Mouse (Mus musculus): ENCODE measurements around the gene Fanci. TPM values are rescaled to one million over a fixed set of nuclear protein-coding genes. Genes with fewer than 3 reads are reported as not detected.

The Fanci gene
- polyA plus RNA-seq, 1 experiment: 0.34 TPM

- H3K27me3 ChIP-seq (ENCODE audit: control insufficient read depth, insufficient read depth, low read length): no peaks in the 10 kb centered on the region
- H3K4me1 ChIP-seq (ENCODE audit: control insufficient read depth, insufficient read depth, low read length): no peaks in the 10 kb centered on the region
- H3K27ac ChIP-seq (ENCODE audit: insufficient read depth, low read length): no peak overlapping the region
- no peak for DNase-seq
- TF ChIP-seq CTCF (IDR thresholded peaks at IDR 0.05; ENCODE audit: borderline replicate concordance, insufficient read depth, low read depth, low read length) (no peak), POLR2A (IDR thresholded peaks at IDR 0.05; ENCODE audit: borderline replicate concordance, insufficient read depth, low read length) (no peak)
- no peak overlapping the region for H3K4me3 ChIP-seq (replicated peaks; ENCODE audit: insufficient read depth, low read depth, low read length)
These were observed 17.7 kb upstream of the Fanci start for GRCm38 (mm10) chr7:79374017-79374416.

DNA sequence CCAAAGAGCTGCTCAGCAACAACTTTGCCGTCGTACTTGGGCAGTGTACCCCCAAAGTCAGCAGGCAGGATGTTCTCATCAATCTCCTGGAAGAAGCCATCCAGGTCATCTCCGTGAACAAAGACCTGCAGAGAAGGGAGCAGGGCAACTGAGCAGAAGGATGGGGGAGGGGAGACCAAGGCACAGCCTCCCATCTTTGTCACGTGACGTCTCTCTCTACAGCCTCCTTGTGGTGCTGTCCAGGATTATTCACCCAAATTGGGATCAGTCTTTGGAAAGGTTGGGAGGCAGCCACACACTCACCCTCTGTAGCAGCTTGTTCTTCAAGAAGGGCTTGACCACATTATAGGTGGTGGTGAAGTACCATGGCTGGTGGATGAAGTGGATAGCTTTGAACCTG, 16.1 kb upstream of the Fanci start:
- DNase-seq: no peak
- 76% methylated on average over 5 of the region's 5 CpGs for WGBS
- Histone ChIP-seq H3K4me1 (ENCODE audit: control insufficient read depth, insufficient read depth, low read length) (no peaks in the 10 kb centered on the region), H3K4me3 (replicated peaks; ENCODE audit: insufficient read depth, low read depth, low read length) (no peak overlapping the region), H3K27me3 (ENCODE audit: control insufficient read depth, insufficient read depth, low read length) (no peaks in the 10 kb centered on the region), H3K27ac (ENCODE audit: insufficient read depth, low read length) (no peak overlapping the region)
- TF ChIP-seq POLR2A (IDR thresholded peaks at IDR 0.05; ENCODE audit: borderline replicate concordance, insufficient read depth, low read length) (no peak), CTCF (IDR thresholded peaks at IDR 0.05; ENCODE audit: borderline replicate concordance, insufficient read depth, low read depth, low read length) (no peak)

- Histone ChIP-seq H3K27ac (ENCODE audit: insufficient read depth, low read length) (no peak overlapping the region), H3K4me3 (replicated peaks; ENCODE audit: insufficient read depth, low read depth, low read length) (no peak overlapping the region), H3K4me1 (ENCODE audit: control insufficient read depth, insufficient read depth, low read length) (no peaks in the 10 kb centered on the region), H3K27me3 (ENCODE audit: control insufficient read depth, insufficient read depth, low read length) (no peaks in the 10 kb centered on the region)
- TF ChIP-seq CTCF (IDR thresholded peaks at IDR 0.05; ENCODE audit: borderline replicate concordance, insufficient read depth, low read depth, low read length): no peak
- no peak for TF ChIP-seq POLR2A (IDR thresholded peaks at IDR 0.05; ENCODE audit: borderline replicate concordance, insufficient read depth, low read length)
- WGBS: 87% methylated on average over 10 of the region's 10 CpGs
- DNase-seq: no peak
These were observed 15.0 kb upstream of the Fanci start for GRCm38 (mm10) chr7:79376516-79377275.

DNA sequence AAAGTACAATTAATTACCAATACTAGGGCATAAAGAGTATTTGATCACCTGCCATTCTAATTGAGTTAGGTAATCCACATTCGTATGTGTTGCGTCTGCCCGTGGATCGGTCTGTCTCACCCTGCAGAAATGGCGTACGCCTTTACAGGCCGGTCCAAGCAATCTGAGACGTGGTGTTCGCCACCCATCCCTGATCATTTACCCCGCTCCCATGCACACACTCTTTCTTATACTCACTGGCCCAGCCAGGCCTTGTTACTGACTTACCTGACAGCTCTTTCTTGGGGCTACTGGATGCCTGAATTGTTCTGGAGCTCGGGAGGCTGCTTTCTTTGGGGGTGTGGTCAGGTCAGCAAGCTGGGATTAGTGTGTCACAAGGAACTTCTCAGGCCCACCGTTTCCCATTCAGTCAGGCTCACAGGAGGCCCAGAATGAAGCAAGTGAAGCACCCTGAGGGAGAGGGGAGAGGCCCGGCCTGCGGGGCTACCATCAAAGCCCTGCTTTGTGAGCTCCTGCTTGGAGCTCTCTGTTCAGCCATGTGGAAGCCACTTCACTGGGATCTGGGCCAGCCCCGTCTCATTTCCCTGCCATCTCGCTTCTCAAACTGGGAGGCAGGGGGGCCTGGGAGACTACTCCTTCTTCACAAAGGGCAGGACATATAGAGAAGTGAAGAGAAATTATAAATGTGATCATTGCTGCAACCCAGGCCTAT, 5.2 kb upstream of the Fanci start, which contains the start of gene Rlbp1:
Gene Rlbp1, minus strand, starts transcription at position 627 of the 712 bp plus-strand sequence.
- 56% methylated on average over 16 of the region's 16 CpGs for WGBS
- Histone ChIP-seq H3K27me3 (ENCODE audit: control insufficient read depth, insufficient read depth, low read length) (no peaks in the 10 kb centered on the region), H3K4me3 (replicated peaks; ENCODE audit: insufficient read depth, low read depth, low read length) (no peak within 1 kb of the TSS), H3K27ac (ENCODE audit: insufficient read depth, low read length) (no peak within 1 kb of the TSS), H3K4me1 (ENCODE audit: control insufficient read depth, insufficient read depth, low read length) (no peaks in the 10 kb centered on the region)
- TF ChIP-seq POLR2A (IDR thresholded peaks at IDR 0.05; ENCODE audit: borderline replicate concordance, insufficient read depth, low read length) (no peak), CTCF (IDR thresholded peaks at IDR 0.05; ENCODE audit: borderline replicate concordance, insufficient read depth, low read depth, low read length) (no peak)
- DNase-seq: no peak

DNA sequence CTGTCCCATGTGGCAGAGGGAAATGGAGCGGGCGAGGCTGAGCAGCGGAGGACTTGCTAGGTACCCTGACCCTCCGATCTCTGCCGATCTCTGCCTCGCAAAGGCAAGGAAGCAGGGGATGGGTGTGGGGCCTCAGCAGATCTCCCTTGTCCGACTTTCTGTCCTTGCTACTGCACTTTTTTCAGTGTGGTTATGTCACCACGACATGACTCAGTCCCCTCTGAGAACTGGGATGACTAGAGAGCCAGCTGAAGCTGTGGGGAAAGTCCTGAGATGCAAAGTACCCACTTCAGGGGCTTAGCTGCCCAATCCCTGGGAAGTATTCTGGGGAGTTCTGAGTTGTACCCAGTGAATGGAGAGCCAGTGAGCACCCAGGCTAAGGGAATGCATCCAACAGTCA, 4.6 kb upstream of the Fanci start:
- TF ChIP-seq CTCF (IDR thresholded peaks at IDR 0.05; ENCODE audit: borderline replicate concordance, insufficient read depth, low read depth, low read length) (no peak), POLR2A (IDR thresholded peaks at IDR 0.05; ENCODE audit: borderline replicate concordance, insufficient read depth, low read length) (no peak)
- H3K27me3 ChIP-seq (ENCODE audit: control insufficient read depth, insufficient read depth, low read length): no peaks in the 10 kb centered on the region
- H3K4me3 ChIP-seq (replicated peaks; ENCODE audit: insufficient read depth, low read depth, low read length): no peak overlapping the region
- DNase-seq: no peak
- H3K4me1 ChIP-seq (ENCODE audit: control insufficient read depth, insufficient read depth, low read length): no peaks in the 10 kb centered on the region
- 33% methylated on average over 8 of the region's 8 CpGs for WGBS
- no peak overlapping the region for H3K27ac ChIP-seq (ENCODE audit: insufficient read depth, low read length)

- Histone ChIP-seq H3K4me3 (replicated peaks; ENCODE audit: insufficient read depth, low read depth, low read length) (no peak overlapping the region), H3K27ac (ENCODE audit: insufficient read depth, low read length) (no peak overlapping the region), H3K4me1 (ENCODE audit: control insufficient read depth, insufficient read depth, low read length) (no peaks in the 10 kb centered on the region), H3K27me3 (ENCODE audit: control insufficient read depth, insufficient read depth, low read length) (no peaks in the 10 kb centered on the region)
- no peak for TF ChIP-seq POLR2A (IDR thresholded peaks at IDR 0.05; ENCODE audit: borderline replicate concordance, insufficient read depth, low read length)
- TF ChIP-seq CTCF (IDR thresholded peaks at IDR 0.05; ENCODE audit: borderline replicate concordance, insufficient read depth, low read depth, low read length): no peak
- WGBS: 68% methylated on average over 7 of the region's 7 CpGs
- no peak for DNase-seq
These were observed 3.7 kb upstream of the Fanci start for GRCm38 (mm10) chr7:79387991-79388390.

DNA sequence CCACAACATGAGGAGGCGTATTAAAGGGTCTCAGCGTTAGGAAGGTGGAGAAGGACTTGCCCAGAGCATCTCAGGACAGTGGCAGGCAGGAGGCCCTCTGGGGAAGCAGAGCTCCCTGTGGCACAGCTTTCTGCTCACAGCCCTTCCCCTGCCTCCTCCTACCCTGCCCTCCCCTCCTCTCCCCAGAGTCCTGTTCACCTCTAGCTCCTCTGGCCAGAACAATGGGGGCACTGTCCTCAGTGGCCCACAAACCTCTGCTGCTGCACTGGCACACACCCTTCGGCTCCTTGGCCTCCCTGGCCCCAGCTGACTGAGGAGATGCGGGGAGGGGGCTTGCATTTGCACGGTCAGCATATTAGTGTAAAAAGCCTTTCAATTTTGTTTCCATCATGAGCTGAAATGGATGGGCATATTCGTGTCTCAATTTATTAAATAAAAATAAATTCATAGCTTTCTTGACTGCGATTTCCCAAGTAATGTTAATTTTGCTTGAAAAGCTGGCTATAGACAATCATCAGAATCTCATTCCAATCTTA, 3.0 kb upstream of the Fanci start:
- no peaks in the 10 kb centered on the region for H3K4me1 ChIP-seq (ENCODE audit: control insufficient read depth, insufficient read depth, low read length)
- peak in 1 of 2 experiments; percentile 14 for DNase-seq
- TF ChIP-seq CTCF (IDR thresholded peaks at IDR 0.05; ENCODE audit: borderline replicate concordance, insufficient read depth, low read depth, low read length): no peak
- TF ChIP-seq POLR2A (IDR thresholded peaks at IDR 0.05; ENCODE audit: borderline replicate concordance, insufficient read depth, low read length): no peak
- H3K4me3 ChIP-seq (replicated peaks; ENCODE audit: insufficient read depth, low read depth, low read length): no peak overlapping the region
- H3K27ac ChIP-seq (ENCODE audit: insufficient read depth, low read length): no peak overlapping the region
- no peaks in the 10 kb centered on the region for H3K27me3 ChIP-seq (ENCODE audit: control insufficient read depth, insufficient read depth, low read length)
- 56% methylated on average over 7 of the region's 7 CpGs for WGBS

All from cerebellum, adult 2 months (tissue).